Mouse (Mus musculus): ENCODE results near the gene Sumf1. TPM values are rescaled to one million over a fixed set of nuclear protein-coding genes. Genes with fewer than 3 reads are reported as not detected.

Gene Sumf1
- 18.8 and 34.9 TPM in 2 replicates for polyA plus RNA-seq (2012; ENCODE audit: low replicate concordance)

GRCm38 (mm10) chr6:108184847-108185684, at the start of gene Sumf1:
TSS of gene Sumf1 (minus strand) at chr6:108185582.

GRCm38 (mm10) chr6:108212881-108213295, 27.5 kb upstream of the Sumf1 start, which contains the start of gene Itpr1:
TSS of gene Itpr1 (plus strand) at chr6:108213096.

GRCm38 (mm10) chr6:108064918-108065526, 120.4 kb downstream of the Sumf1 start, which contains the start of gene Setmar:
TSS of gene Setmar (plus strand) at chr6:108065045.

Other genes with a start within 250 kb of the Sumf1 start
- gene Setmar, start 120.5 kb downstream of the Sumf1 start, polyA plus RNA-seq (2012; ENCODE audit: low replicate concordance) = 0.13 and 0.21 TPM in 2 replicates
- gene Itpr1, start 27.5 kb upstream of the Sumf1 start, polyA plus RNA-seq (2012; ENCODE audit: low replicate concordance) = 3.2 and 7.3 TPM in 2 replicates